Mouse (Mus musculus): Measurements from ENCODE around the gene Hbq1b.

The Hbq1b gene

DNA sequence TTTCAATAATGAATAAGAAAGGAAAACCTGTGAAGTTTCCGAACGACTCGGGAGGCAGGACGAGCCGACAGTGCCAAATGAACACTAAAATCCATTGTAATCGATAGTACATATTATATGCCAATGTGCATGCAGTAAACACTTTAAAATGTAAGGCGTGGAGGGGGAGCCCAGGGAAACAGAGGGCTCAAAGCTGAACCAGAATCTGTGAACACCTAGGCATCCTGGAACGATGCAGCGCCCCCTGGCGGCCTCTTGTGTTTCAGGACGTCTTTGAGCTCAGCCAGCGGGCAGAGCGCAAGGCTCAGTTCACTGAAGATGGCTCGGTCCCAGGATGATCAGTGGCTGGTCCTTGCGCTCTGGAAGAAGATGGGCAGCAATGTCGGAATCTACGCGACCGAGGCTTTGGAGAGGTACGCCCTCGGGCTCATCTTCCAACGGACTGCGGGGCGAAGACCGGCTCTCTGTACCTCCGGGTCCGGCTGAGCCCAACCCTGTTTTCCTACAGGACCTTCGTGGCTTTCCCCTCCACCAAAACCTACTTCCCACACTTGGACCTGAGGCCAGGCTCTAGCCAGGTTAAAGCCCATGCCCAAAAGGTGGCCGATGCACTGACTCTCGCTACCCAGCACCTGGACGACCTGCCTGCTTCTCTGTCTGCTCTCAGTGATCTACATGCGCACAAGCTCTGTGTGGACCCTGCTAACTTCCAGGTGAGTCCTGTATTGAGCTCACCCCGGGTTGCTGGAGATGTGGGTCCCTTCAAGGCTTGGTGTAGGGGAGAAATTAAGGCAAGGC is at the start of gene Hbq1b:
Gene Hbq1b, plus strand, starts transcription at position 271 of the 798 bp plus-strand sequence.
- DNase-seq = peak; percentile 75

GRCm38 (mm10) chr11:32237411-32237795 is 49.4 kb upstream of the Hbq1b start:
- DNase-seq = no peak

DNA sequence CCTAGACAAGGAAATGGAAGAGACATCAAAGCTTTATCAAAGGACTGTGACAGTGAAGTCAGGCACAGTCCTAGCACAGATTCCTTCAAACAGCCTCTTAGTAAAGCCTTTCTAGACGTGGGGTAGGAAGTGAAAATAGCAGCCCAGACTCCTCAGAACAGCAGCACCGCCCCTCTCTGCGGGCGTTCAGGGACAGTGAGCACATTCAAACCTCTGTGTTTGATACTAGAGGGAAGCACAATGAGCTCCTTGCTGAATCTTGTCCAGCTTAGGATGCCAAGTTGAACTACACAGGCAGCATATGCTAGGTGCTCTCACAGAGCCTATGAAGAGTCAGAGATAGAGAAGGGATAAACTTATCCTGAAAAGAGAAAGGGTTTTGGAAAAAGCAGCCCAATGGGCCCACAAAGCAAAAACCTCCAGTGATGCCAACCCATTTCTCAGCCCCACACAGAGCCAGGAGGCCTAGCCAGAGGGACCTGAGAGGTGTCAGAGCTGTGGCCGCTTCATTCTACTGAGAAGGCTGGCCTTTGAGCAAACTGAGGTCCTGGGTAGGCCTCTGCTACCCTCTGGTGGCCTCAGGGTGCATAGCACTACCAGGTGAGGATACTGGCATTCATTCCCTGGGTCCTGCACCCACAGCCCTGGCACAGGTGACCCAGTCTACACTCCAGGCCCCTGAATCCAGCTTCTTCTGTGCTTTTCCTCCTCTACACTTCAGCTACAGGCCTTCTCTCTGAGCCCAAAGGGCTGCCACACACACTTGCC is 48.5 kb upstream of the Hbq1b start:
- DNase-seq = peak; percentile 75

GRCm38 (mm10) chr11:32241391-32241790 is 45.4 kb upstream of the Hbq1b start:
- DNase-seq = no peak

DNA sequence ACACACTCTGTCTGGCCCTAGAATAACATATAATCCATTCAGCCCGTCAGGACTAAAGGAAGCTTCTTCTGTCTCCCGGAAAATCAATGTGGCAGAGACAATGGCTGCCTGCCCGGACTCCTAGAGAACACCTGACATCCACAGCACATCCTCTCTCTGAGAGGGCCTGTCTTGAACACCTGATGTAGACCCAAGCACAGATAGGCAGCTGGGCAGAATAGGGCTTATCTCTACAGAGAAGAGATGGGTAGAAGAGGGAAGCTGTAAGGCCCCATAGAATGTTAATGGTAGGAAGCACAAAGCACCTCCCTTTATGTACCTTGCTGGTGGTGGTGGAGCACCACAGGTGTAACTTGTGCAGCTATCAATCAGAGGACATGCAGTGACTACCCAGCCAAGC is 44.6 kb upstream of the Hbq1b start:
- no peak for DNase-seq

GRCm38 (mm10) chr11:32243205-32243955 is 43.4 kb upstream of the Hbq1b start:
- no peak for DNase-seq

GRCm38 (mm10) chr11:32244064-32244463 is 42.7 kb upstream of the Hbq1b start:
- no peak for DNase-seq

GRCm38 (mm10) chr11:32244617-32245016 is 42.1 kb upstream of the Hbq1b start:
- DNase-seq = no peak

DNA sequence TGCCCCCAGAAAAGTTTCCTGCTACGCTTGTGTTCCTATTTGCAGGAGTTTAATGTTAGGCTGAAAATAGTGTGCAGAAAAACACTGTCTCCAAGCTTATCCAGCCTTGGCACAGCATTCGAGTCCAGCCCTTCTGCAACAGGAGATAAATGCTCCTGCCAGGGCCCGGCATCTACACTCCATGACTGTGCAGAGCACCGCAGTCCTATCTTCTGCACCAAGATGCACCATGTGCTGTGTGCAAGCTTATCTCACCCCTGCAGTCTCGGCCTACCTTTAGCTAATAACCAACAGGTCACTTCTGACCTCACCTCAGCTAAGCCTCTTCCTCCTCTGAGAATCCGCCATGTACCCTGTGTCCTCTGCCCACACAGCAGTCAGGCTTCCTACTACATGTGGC is 41.2 kb upstream of the Hbq1b start:
- DNase-seq = no peak

- no peak for DNase-seq
These were observed 39.7 kb upstream of the Hbq1b start for GRCm38 (mm10) chr11:32247068-32247467.

GRCm38 (mm10) chr11:32248350-32248749 is 38.4 kb upstream of the Hbq1b start:
- no peak for DNase-seq

- DNase-seq = no peak
These were observed 35.6 kb upstream of the Hbq1b start for GRCm38 (mm10) chr11:32250880-32251763.

DNA sequence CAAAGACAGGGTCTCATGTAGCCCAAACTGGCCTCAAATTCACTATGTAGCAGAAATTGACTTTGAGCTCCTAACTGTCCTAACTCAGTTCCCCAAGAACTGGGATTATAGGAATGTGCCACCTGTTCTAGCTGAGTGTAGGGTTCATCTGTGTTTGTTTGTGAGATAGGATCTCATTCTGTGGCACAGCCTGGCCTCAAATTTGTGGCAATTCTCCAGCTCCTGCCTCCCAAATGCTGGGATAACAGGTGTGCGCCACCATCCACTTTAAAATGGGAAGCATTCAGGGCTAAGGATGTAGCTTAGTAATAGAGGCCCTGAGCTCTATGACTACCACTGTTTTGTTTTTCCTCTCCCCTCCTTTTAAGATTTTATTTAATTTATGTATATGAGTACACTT is 33.6 kb upstream of the Hbq1b start:
- no peak for DNase-seq

DNA sequence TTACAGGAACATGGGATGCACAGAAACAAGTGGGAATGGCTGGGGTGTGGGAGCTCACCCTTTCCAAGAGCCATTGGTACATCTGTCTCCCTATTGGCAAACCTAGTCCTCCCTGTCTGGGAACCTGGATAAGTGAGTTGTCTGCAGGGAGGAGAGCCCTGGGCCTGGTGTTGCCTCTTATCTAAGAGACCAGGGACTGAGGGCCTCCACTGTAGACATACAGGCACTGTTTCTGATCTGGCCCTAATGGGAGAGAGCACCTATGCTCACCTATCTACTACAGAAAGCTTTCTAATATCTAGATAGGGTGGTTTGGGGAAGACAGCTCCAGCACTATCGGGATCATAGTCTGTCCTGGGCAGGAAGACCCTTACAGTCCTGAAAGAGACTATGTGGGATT is 30.6 kb upstream of the Hbq1b start:
- no peak for DNase-seq

DNA sequence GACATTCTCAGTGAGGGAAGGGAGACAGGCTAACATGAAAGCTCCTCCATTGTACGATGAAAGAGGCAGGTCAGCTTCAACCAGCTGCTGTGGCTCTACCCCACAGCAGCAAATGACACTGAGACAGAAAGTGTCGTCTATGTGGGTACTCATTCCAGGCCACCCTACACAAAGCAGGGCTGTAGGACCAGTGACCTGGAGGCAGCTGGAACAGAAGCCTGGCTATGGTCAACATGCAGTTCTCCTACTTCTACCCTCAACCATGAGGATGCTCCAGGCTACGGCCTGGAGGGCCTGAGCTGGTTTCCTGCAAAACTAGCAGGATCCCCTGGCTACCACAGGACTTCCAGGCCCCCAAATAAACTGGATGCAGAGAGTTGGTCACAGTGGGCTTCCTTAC is 30.2 kb upstream of the Hbq1b start:
- DNase-seq = no peak

DNA sequence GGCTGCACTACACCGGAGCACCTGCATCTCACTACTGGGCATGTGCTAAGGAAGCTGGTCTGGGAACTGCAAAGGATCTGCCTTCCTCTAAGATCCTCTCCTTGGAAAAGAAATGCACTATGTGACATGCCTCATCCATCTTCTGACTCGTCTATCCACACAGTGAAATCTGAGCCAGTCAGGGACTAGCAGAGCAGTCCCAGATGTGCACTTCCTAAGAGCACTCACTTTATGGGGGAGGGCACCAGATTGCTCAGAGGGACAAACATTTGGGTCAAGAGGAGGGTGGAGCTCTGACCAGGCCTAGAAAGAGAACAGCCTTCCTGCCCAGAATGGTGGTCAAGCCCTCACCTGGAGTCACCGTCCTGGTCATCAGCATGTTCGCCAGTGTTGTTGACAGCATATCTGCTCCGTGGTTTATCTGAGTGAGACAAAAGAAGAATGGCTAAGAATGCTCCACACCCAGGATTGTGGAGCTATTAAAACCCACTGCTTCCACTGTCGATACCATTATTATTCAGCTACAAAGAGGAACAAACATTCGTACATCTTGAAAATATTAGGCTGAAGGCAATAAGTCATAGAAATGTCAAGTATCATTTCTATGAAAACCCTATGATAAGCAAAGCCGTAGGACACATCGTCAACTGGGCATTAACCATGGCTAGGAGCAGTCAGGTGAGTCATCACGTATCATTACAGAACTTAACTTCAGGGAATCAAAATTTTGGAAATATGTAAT is 23.9 kb upstream of the Hbq1b start:
- DNase-seq = no peak

DNA sequence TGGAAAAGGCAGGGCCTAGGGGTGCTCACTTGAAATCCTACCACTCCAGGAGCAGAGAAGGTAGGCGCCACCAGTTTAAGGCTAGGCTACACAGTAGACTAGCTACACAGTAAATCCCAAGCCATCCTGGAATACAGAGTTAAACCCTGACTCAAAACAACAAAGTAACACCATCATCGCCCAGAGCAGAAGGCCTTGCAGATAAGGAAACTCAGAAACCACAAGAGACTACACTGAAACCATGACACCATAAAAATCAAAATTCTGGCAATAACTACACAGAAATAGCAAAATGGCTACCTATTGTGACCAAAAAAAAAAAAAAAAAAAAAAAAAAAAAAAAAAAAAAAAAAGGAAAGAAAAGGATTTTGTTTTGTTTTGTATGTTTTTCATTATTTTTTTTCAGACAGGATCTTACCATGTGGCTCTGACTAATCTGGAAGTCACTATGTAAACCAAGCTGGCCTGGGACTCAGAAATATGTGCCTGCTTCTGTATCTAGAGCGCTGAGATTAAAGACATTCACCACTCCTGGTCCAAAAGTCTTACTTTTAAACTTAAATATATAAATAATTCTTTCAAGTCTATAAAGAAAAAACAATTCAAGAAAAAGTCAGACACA is 21.5 kb upstream of the Hbq1b start:
- DNase-seq = no peak

DNA sequence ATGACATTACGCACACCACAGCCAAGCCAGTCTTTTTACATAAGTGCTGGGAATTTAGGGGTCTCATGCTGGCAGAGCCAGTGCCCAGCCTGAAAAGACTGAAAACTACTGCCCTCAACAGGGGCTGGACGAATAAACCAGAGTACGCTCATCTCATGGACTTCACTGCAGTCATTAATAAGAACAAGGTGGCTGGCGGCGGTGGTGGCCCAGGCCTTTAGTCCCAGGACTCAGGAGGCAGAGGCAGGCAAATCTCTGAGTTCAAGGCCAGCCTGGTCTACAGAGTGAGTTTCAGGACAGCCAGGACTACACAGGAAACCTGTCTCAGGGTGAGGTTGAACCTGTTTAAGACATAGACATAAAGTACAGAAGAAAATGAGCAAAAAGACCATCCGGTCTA is 20.6 kb upstream of the Hbq1b start:
- no peak for DNase-seq

DNA sequence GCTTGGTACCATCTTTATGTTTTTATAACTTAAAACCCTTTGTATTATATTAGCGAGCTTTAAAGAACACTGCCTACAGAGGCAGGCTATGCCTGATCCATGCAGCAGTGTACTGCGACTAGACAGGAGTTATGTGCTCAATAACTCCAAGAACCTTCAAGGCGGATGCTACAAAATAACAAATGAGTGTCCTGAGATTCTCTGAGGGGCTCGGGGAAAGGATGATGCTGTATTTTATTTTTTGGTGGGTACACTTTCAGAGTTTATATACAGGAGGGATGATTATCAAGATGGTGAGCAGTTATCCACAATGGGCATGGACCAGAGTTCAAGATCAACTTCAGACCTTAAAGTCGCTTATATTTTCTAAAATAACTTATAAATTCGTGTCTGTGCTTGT is 20.0 kb upstream of the Hbq1b start:
- DNase-seq = no peak

- DNase-seq = peak; percentile 96
These were observed 19.4 kb upstream of the Hbq1b start, which contains the start of gene Nprl3 for GRCm38 (mm10) chr11:32267188-32267884. Gene Nprl3, minus strand, starts transcription at chr11:32267707.

DNA sequence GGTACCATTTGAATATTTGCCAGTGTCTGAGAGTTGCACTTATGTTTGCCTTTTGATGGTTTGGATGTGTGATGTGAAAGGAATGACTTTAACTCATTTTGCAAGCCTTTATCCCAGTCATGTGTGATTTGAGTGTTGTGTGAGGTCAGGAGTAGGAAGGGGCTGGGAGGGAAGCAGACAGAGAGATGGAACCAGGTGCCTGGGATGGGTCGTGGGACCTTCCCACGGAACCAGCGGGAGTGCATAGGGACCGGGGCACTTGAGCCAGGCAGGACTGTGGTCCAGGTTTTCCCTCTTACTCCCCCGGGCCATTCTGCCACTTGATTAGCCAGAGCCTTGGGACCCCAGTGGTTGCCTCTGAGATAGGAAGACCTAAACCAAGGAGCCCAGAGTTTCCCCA is 18.8 kb upstream of the Hbq1b start:
- no peak for DNase-seq
